Mouse (Mus musculus): Measurements from ENCODE around the gene Parp11. TPM values are rescaled to one million over a fixed set of nuclear protein-coding genes. Genes with fewer than 3 reads are reported as not detected.

The Parp11 gene
- polyA plus RNA-seq, 1 experiment from 2014 or later, result 19.1 TPM

GRCm38 (mm10) chr6:127522326-127522725 is 75.7 kb downstream of the Parp11 start:
- H3K27ac ChIP-seq, result no peak overlapping the region
- H3K36me3 ChIP-seq, result no peaks in the 10 kb centered on the region
- no peaks in the 10 kb centered on the region for H3K9me3 ChIP-seq
- 35% methylated on average over 9 of the region's 9 CpGs for WGBS
- peaks cover 6% of the 10 kb centered on the region; the same call in 1 of the 2 replicates for H3K4me1 ChIP-seq
- DNase-seq (ENCODE audit: low spot score), result no peak
- H3K27me3 ChIP-seq (ENCODE audit: insufficient read depth, poor library complexity, severe bottlenecking), result peaks cover 15% of the 10 kb centered on the region
- no peak overlapping the region for H3K4me3 ChIP-seq

GRCm38 (mm10) chr6:127524442-127524841 is 77.8 kb downstream of the Parp11 start:
- peaks cover 7% of the 10 kb centered on the region; the same call in 1 of the 2 replicates for H3K4me1 ChIP-seq
- H3K27me3 ChIP-seq (ENCODE audit: insufficient read depth, poor library complexity, severe bottlenecking), result peaks cover 15% of the 10 kb centered on the region
- H3K27ac ChIP-seq, result no peak overlapping the region
- H3K4me3 ChIP-seq, result no peak overlapping the region
- no peak for DNase-seq (ENCODE audit: low spot score)
- no peaks in the 10 kb centered on the region for H3K36me3 ChIP-seq
- 28% methylated on average over 8 of the region's 8 CpGs for WGBS
- H3K9me3 ChIP-seq, result no peaks in the 10 kb centered on the region

- Histone ChIP-seq H3K4me1 (peaks cover 13% of the 10 kb centered on the region; the same call in 1 of the 2 replicates), H3K27me3 (ENCODE audit: insufficient read depth, poor library complexity, severe bottlenecking) (peaks cover 15% of the 10 kb centered on the region; the same call in 1 of the 2 replicates), H3K4me3 (no peak overlapping the region), H3K9me3 (no peaks in the 10 kb centered on the region), H3K36me3 (no peaks in the 10 kb centered on the region), H3K27ac (no peak overlapping the region; the same call in 1 of the 2 replicates)
- no peak for DNase-seq (ENCODE audit: low spot score)
- WGBS, result 77% methylated on average over 7 of the region's 7 CpGs
Measured at GRCm38 (mm10) chr6:127528625-127529024, 82.0 kb downstream of the Parp11 start.

- H3K4me1 ChIP-seq, result peaks cover 13% of the 10 kb centered on the region; the same call in 1 of the 2 replicates
- no peak overlapping the region for H3K27ac ChIP-seq
- H3K36me3 ChIP-seq, result no peaks in the 10 kb centered on the region
- 59% methylated on average over 2 of the region's 2 CpGs for WGBS
- DNase-seq (ENCODE audit: low spot score), result no peak
- no peak overlapping the region for H3K4me3 ChIP-seq
- H3K9me3 ChIP-seq, result no peaks in the 10 kb centered on the region
- peaks cover 15% of the 10 kb centered on the region; the same call in 1 of the 2 replicates for H3K27me3 ChIP-seq (ENCODE audit: insufficient read depth, poor library complexity, severe bottlenecking)
Measured at GRCm38 (mm10) chr6:127529451-127529850, 82.8 kb downstream of the Parp11 start.

- Histone ChIP-seq H3K4me3 (no peak overlapping the region), H3K9me3 (no peaks in the 10 kb centered on the region), H3K27me3 (ENCODE audit: insufficient read depth, poor library complexity, severe bottlenecking) (peaks cover 15% of the 10 kb centered on the region; the same call in 1 of the 2 replicates), H3K36me3 (no peaks in the 10 kb centered on the region), H3K4me1 (peaks cover 13% of the 10 kb centered on the region; the same call in 1 of the 2 replicates), H3K27ac (no peak overlapping the region)
- DNase-seq (ENCODE audit: low spot score), result no peak
- WGBS, result 28% methylated on average over 3 of the region's 3 CpGs
Measured at GRCm38 (mm10) chr6:127530206-127530605, 83.6 kb downstream of the Parp11 start.

GRCm38 (mm10) chr6:127531412-127532205 is 85.0 kb downstream of the Parp11 start:
- no peak for DNase-seq (ENCODE audit: low spot score)
- no peak overlapping the region for H3K4me3 ChIP-seq
- WGBS, result 36% methylated on average over 3 of the region's 3 CpGs
- peaks cover 1% of the 10 kb centered on the region; the same call in 1 of the 2 replicates for H3K27me3 ChIP-seq (ENCODE audit: insufficient read depth, poor library complexity, severe bottlenecking)
- no peak overlapping the region for H3K27ac ChIP-seq
- H3K4me1 ChIP-seq, result peaks cover 13% of the 10 kb centered on the region; the same call in 1 of the 2 replicates
- H3K9me3 ChIP-seq, result no peaks in the 10 kb centered on the region
- no peaks in the 10 kb centered on the region for H3K36me3 ChIP-seq

GRCm38 (mm10) chr6:127532304-127532703 is 85.7 kb downstream of the Parp11 start:
- no peaks in the 10 kb centered on the region for H3K36me3 ChIP-seq
- DNase-seq (ENCODE audit: low spot score), result no peak
- H3K9me3 ChIP-seq, result no peaks in the 10 kb centered on the region
- H3K4me3 ChIP-seq, result no peak overlapping the region
- peaks cover 13% of the 10 kb centered on the region; the same call in 1 of the 2 replicates for H3K4me1 ChIP-seq
- H3K27ac ChIP-seq, result no peak overlapping the region
- 85% methylated on average over 5 of the region's 5 CpGs for WGBS
- H3K27me3 ChIP-seq (ENCODE audit: insufficient read depth, poor library complexity, severe bottlenecking), result no peaks in the 10 kb centered on the region

GRCm38 (mm10) chr6:127533766-127534165 is 87.1 kb downstream of the Parp11 start:
- WGBS, result 78% methylated on average over 5 of the region's 5 CpGs
- Histone ChIP-seq H3K27ac (no peak overlapping the region), H3K4me1 (peaks cover 13% of the 10 kb centered on the region; the same call in 1 of the 2 replicates), H3K9me3 (no peaks in the 10 kb centered on the region), H3K27me3 (ENCODE audit: insufficient read depth, poor library complexity, severe bottlenecking) (no peaks in the 10 kb centered on the region), H3K4me3 (no peak overlapping the region), H3K36me3 (no peaks in the 10 kb centered on the region)
- no peak for DNase-seq (ENCODE audit: low spot score)

- no peak for DNase-seq (ENCODE audit: low spot score)
- no peaks in the 10 kb centered on the region for H3K4me1 ChIP-seq
- no peaks in the 10 kb centered on the region for H3K9me3 ChIP-seq
- WGBS, result 81% methylated on average over 7 of the region's 7 CpGs
- no peak overlapping the region for H3K4me3 ChIP-seq
- H3K36me3 ChIP-seq, result no peaks in the 10 kb centered on the region
- no peak overlapping the region for H3K27ac ChIP-seq
- H3K27me3 ChIP-seq (ENCODE audit: insufficient read depth, poor library complexity, severe bottlenecking), result peaks cover 9% of the 10 kb centered on the region
Measured at GRCm38 (mm10) chr6:127537035-127537434, 90.4 kb downstream of the Parp11 start.

- DNase-seq (ENCODE audit: low spot score), result no peak
- WGBS, result 65% methylated on average over 2 of the region's 2 CpGs
- Histone ChIP-seq H3K4me3 (no peak overlapping the region), H3K4me1 (no peaks in the 10 kb centered on the region), H3K27ac (no peak overlapping the region), H3K9me3 (no peaks in the 10 kb centered on the region), H3K36me3 (no peaks in the 10 kb centered on the region), H3K27me3 (ENCODE audit: insufficient read depth, poor library complexity, severe bottlenecking) (peaks cover 19% of the 10 kb centered on the region)
Measured at GRCm38 (mm10) chr6:127538118-127538517, 91.5 kb downstream of the Parp11 start.

GRCm38 (mm10) chr6:127539226-127539625 is 92.6 kb downstream of the Parp11 start:
- no peak overlapping the region for H3K27ac ChIP-seq
- WGBS, result 82% methylated on average over 4 of the region's 4 CpGs
- DNase-seq (ENCODE audit: low spot score), result no peak
- H3K9me3 ChIP-seq, result no peaks in the 10 kb centered on the region
- no peaks in the 10 kb centered on the region for H3K4me1 ChIP-seq
- H3K4me3 ChIP-seq, result no peak overlapping the region
- H3K36me3 ChIP-seq, result no peaks in the 10 kb centered on the region
- peaks cover 28% of the 10 kb centered on the region for H3K27me3 ChIP-seq (ENCODE audit: insufficient read depth, poor library complexity, severe bottlenecking)

GRCm38 (mm10) chr6:127539659-127540058 is 93.0 kb downstream of the Parp11 start:
- WGBS, result 61% methylated on average over 5 of the region's 5 CpGs
- Histone ChIP-seq H3K27me3 (ENCODE audit: insufficient read depth, poor library complexity, severe bottlenecking) (peaks cover 28% of the 10 kb centered on the region), H3K4me3 (no peak overlapping the region), H3K4me1 (no peaks in the 10 kb centered on the region), H3K36me3 (no peaks in the 10 kb centered on the region), H3K9me3 (no peaks in the 10 kb centered on the region), H3K27ac (no peak overlapping the region)
- no peak for DNase-seq (ENCODE audit: low spot score)

GRCm38 (mm10) chr6:127540517-127540916 is 93.9 kb downstream of the Parp11 start:
- no peak for DNase-seq (ENCODE audit: low spot score)
- Histone ChIP-seq H3K4me1 (no peaks in the 10 kb centered on the region), H3K36me3 (no peaks in the 10 kb centered on the region), H3K4me3 (no peak overlapping the region), H3K9me3 (no peaks in the 10 kb centered on the region), H3K27me3 (ENCODE audit: insufficient read depth, poor library complexity, severe bottlenecking) (peaks cover 32% of the 10 kb centered on the region), H3K27ac (no peak overlapping the region)
- WGBS, result 72% methylated on average over 4 of the region's 4 CpGs

Measured in heart, embryonic 10.5 days (tissue).